Mouse (Mus musculus) neural tube, embryonic 13.5 days (tissue): ENCODE measurements around the gene Ktn1. TPM values are rescaled to one million over a fixed set of nuclear protein-coding genes. Genes with fewer than 3 reads are reported as not detected.

Source experiments
- ATAC-seq: fragments of 200-750 bp; cut with Nextera tagmentation; 2 replicates; pipeline ENCODE4 v1.8.0; 2017; ENCODE audit warnings: low read depth, mild to moderate bottlenecking, moderate TSS enrichment, moderate library complexity
- H3K27ac ChIP-seq: fragments of 300-500 bp; sonication (generic); replicated peaks from 2 replicates; pipeline ENCODE4 v1.5.1; 2015; ENCODE audit warnings: moderate library complexity, mild to moderate bottlenecking, inconsistent platforms
- H3K27me3 ChIP-seq: fragments of 300-500 bp; sonication (generic); 2 replicates; pipeline ENCODE4 v1.6.1; 2015; ENCODE audit warnings: mild to moderate bottlenecking, inconsistent platforms
- H3K36me3 ChIP-seq: fragments of 300-500 bp; sonication (generic); 2 replicates; pipeline ENCODE4 v1.6.1; 2015; ENCODE audit warnings: mild to moderate bottlenecking, inconsistent platforms
- H3K4me1 ChIP-seq: fragments of 300-500 bp; sonication (generic); replicated peaks from 2 replicates; pipeline ENCODE4 v1.6.1; 2015; ENCODE audit warnings: inconsistent platforms
- H3K4me2 ChIP-seq: fragments of 300-500 bp; sonication (generic); 2 replicates; pipeline ENCODE4 v1.6.1; 2015; ENCODE audit warnings: inconsistent platforms, mild to moderate bottlenecking, moderate library complexity
- H3K4me3 ChIP-seq: fragments of 300-500 bp; sonication (generic); 2 replicates; pipeline ENCODE4 v1.5.1; 2015; ENCODE audit warnings: mild to moderate bottlenecking, inconsistent platforms
- H3K9ac ChIP-seq: fragments of 300-500 bp; sonication (generic); 2 replicates; pipeline ENCODE4 v1.6.1; 2015; ENCODE audit warnings: moderate library complexity, mild to moderate bottlenecking, inconsistent platforms
- H3K9me3 ChIP-seq: fragments of 300-500 bp; sonication (generic); 2 replicates; pipeline ENCODE4 v1.6.1; 2016; ENCODE audit warnings: inconsistent platforms
- WGBS: fragments of 180-500 bp; shearing (Covaris S2); methylation state at CpG from one replicate; pipeline ENCODE4 v1.1.7; 2015; 5-methylcytosine and 5-hydroxymethylcytosine counted together
- polyA plus RNA-seq: library from polyadenylated mRNA; unstranded; fragments of >200 nt; fragmentation: Nextera tagmentation; extraction: Ambion mirVana; gene quantifications from 2 replicates; pipeline ENCODE4 v1.2.1, GENCODE M21; 2015

Ktn1 gene
- polyA plus RNA-seq, 1 experiment from 2014 or later: 64.6 TPM

- 28% methylated on average over 5 of the region's 5 CpGs for WGBS
These were observed 2.0 kb upstream of the Ktn1 start for GRCm38 (mm10) chr14:47646246-47646645.

GRCm38 (mm10) chr14:47646696-47647516 is 1.3 kb upstream of the Ktn1 start:
- ATAC-seq: no peak
- Histone ChIP-seq H3K4me3 (no peak overlapping the region), H3K4me1 (peaks cover 27% of the 10 kb centered on the region), H3K27ac (no peak overlapping the region), H3K36me3 (no peaks in the 10 kb centered on the region), H3K27me3 (no peaks in the 10 kb centered on the region), H3K4me2 (no peak overlapping the region), H3K9ac (no peak overlapping the region), H3K9me3 (no peaks in the 10 kb centered on the region)
- WGBS: 82% methylated on average over 9 of the region's 9 CpGs

More at GRCm38 (mm10) chr14:47646246-47646645, 2.0 kb upstream of the Ktn1 start:
- H3K4me2 ChIP-seq: no peak overlapping the region
- ATAC-seq: no peak
- no peak overlapping the region for H3K27ac ChIP-seq
- H3K36me3 ChIP-seq: no peaks in the 10 kb centered on the region
- no peak overlapping the region for H3K9ac ChIP-seq
- no peaks in the 10 kb centered on the region for H3K9me3 ChIP-seq
- no peak overlapping the region for H3K4me3 ChIP-seq
- no peaks in the 10 kb centered on the region for H3K27me3 ChIP-seq
- peaks cover 20% of the 10 kb centered on the region for H3K4me1 ChIP-seq

GRCm38 (mm10) chr14:47648706-47649630 is 720 bp downstream of the Ktn1 start:
- peak; percentile 93 for ATAC-seq
- WGBS: 2% methylated on average over 62 of the region's 82 CpGs
- H3K9ac ChIP-seq: peak overlapping the region; percentile 97

GRCm38 (mm10) chr14:47649631-47650337 is 1.5 kb downstream of the Ktn1 start:
- Histone ChIP-seq H3K36me3 (no peaks in the 10 kb centered on the region), H3K9ac (peak overlapping the region; percentile 97), H3K9me3 (no peaks in the 10 kb centered on the region), H3K4me3 (peak overlapping the region; percentile 99), H3K4me1 (peaks cover 27% of the 10 kb centered on the region), H3K4me2 (peak overlapping the region; percentile 79), H3K27ac (peak overlapping the region; percentile 93), H3K27me3 (no peaks in the 10 kb centered on the region)
- peak; percentile 89 for ATAC-seq
- under 1% methylated on average over 39 of the region's 46 CpGs for WGBS

More at GRCm38 (mm10) chr14:47648706-47649630, 720 bp downstream of the Ktn1 start:
- peak overlapping the region; percentile 79 for H3K4me2 ChIP-seq
- H3K4me3 ChIP-seq: peak overlapping the region; percentile 99
- H3K9me3 ChIP-seq: no peaks in the 10 kb centered on the region
- no peaks in the 10 kb centered on the region for H3K36me3 ChIP-seq
- peaks cover 27% of the 10 kb centered on the region for H3K4me1 ChIP-seq
- H3K27me3 ChIP-seq: no peaks in the 10 kb centered on the region
- H3K27ac ChIP-seq: peak overlapping the region; percentile 93

GRCm38 (mm10) chr14:47650338-47650720 is 2.1 kb downstream of the Ktn1 start:
- Histone ChIP-seq H3K4me3 (peak overlapping the region; percentile 99), H3K27ac (peak overlapping the region; percentile 93; the same call in 1 of the 2 replicates), H3K27me3 (no peaks in the 10 kb centered on the region), H3K36me3 (no peaks in the 10 kb centered on the region), H3K9ac (peak overlapping the region; percentile 97), H3K4me1 (peaks cover 27% of the 10 kb centered on the region), H3K9me3 (no peaks in the 10 kb centered on the region), H3K4me2 (peak overlapping the region; percentile 79)
- WGBS: 35% methylated on average over 6 of the region's 6 CpGs
- no peak for ATAC-seq

GRCm38 (mm10) chr14:47651272-47651671 is 3.0 kb downstream of the Ktn1 start:
- H3K9ac ChIP-seq: no peak overlapping the region
- H3K4me2 ChIP-seq: no peak overlapping the region
- no peaks in the 10 kb centered on the region for H3K27me3 ChIP-seq
- peaks cover 1% of the 10 kb centered on the region; the same call in 1 of the 2 replicates for H3K36me3 ChIP-seq
- H3K4me1 ChIP-seq: peaks cover 27% of the 10 kb centered on the region
- no peak overlapping the region for H3K27ac ChIP-seq
- no peak overlapping the region for H3K4me3 ChIP-seq
- WGBS: 89% methylated on average over 4 of the region's 4 CpGs
- H3K9me3 ChIP-seq: no peaks in the 10 kb centered on the region
- no peak for ATAC-seq

GRCm38 (mm10) chr14:47655444-47655843 is 7.2 kb downstream of the Ktn1 start:
- no peak overlapping the region for H3K4me3 ChIP-seq
- no peak overlapping the region for H3K27ac ChIP-seq
- H3K9ac ChIP-seq: no peak overlapping the region
- no peaks in the 10 kb centered on the region for H3K27me3 ChIP-seq
- no peak overlapping the region for H3K4me2 ChIP-seq
- 89% methylated on average over 2 of the region's 2 CpGs for WGBS
- peaks cover 14% of the 10 kb centered on the region for H3K4me1 ChIP-seq
- no peak for ATAC-seq
- H3K36me3 ChIP-seq: peaks cover 6% of the 10 kb centered on the region; the same call in 1 of the 2 replicates
- no peaks in the 10 kb centered on the region for H3K9me3 ChIP-seq

GRCm38 (mm10) chr14:47663844-47664469 is 15.7 kb downstream of the Ktn1 start:
- Histone ChIP-seq H3K9me3 (no peaks in the 10 kb centered on the region), H3K27ac (no peak overlapping the region), H3K9ac (no peak overlapping the region), H3K4me2 (no peak overlapping the region), H3K4me1 (no peaks in the 10 kb centered on the region), H3K4me3 (no peak overlapping the region), H3K27me3 (no peaks in the 10 kb centered on the region), H3K36me3 (peaks cover 20% of the 10 kb centered on the region)
- no peak for ATAC-seq
- WGBS: 90% methylated on average over 11 of the region's 11 CpGs

- no peak overlapping the region for H3K4me2 ChIP-seq
- H3K27me3 ChIP-seq: no peaks in the 10 kb centered on the region
- ATAC-seq: no peak
- peaks cover 25% of the 10 kb centered on the region for H3K36me3 ChIP-seq
- H3K27ac ChIP-seq: no peak overlapping the region
- H3K4me3 ChIP-seq: no peak overlapping the region
- H3K4me1 ChIP-seq: no peaks in the 10 kb centered on the region
- H3K9me3 ChIP-seq: no peaks in the 10 kb centered on the region
- no peak overlapping the region for H3K9ac ChIP-seq
These were observed 16.2 kb downstream of the Ktn1 start for GRCm38 (mm10) chr14:47664470-47664864.

GRCm38 (mm10) chr14:47665061-47665778 is 17.0 kb downstream of the Ktn1 start:
- no peak overlapping the region for H3K9ac ChIP-seq
- WGBS: 87% methylated on average over 5 of the region's 5 CpGs
- ATAC-seq: no peak

GRCm38 (mm10) chr14:47668096-47668495 is 19.8 kb downstream of the Ktn1 start:
- H3K4me2 ChIP-seq: no peak overlapping the region
- H3K9me3 ChIP-seq: no peaks in the 10 kb centered on the region
- H3K36me3 ChIP-seq: peaks cover 41% of the 10 kb centered on the region
- no peak overlapping the region for H3K9ac ChIP-seq
- no peaks in the 10 kb centered on the region for H3K27me3 ChIP-seq
- no peak overlapping the region for H3K27ac ChIP-seq
- H3K4me3 ChIP-seq: no peak overlapping the region
- ATAC-seq: no peak
- no peaks in the 10 kb centered on the region for H3K4me1 ChIP-seq

More at GRCm38 (mm10) chr14:47665061-47665778, 17.0 kb downstream of the Ktn1 start:
- H3K27me3 ChIP-seq: no peaks in the 10 kb centered on the region
- peaks cover 27% of the 10 kb centered on the region for H3K36me3 ChIP-seq
- no peak overlapping the region for H3K27ac ChIP-seq
- no peaks in the 10 kb centered on the region for H3K9me3 ChIP-seq
- H3K4me3 ChIP-seq: no peak overlapping the region
- H3K4me2 ChIP-seq: no peak overlapping the region
- H3K4me1 ChIP-seq: no peaks in the 10 kb centered on the region
